Mouse (Mus musculus): ENCODE data around the gene Arl3.

DNA sequence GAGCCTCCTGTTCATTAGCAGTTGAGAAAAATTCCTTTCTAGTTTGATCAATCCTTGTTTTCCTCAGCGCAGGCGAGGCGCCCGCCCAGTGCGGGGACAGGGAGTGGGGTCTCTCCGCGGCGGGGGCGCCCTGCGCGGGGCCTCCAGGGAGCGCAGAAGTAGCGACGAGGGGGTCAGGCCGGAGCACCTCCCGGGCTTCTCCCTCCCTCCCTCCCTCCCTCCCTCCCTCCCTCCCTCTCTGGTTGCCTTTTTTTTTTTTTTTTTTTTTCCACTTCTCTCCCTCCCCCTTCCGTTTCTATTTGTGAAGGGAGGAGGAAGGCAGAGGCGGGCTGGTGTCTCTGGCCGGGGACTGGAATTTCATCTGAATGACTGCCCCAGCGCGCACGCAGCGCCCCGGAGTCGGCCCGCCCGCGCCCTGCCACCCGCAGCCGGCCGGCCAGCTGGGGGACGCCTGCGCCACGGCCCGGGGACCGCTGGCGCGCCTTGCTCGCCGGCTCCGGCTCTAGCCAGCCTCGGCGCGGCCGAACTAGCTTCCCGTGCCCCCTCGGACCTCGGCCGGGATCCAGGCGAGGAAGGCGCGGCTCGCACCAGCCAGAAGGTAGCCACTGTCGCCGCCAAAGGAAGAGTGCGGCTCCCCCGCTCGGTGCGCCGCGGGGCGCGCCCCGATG is 71.5 kb downstream of the Arl3 start, which contains the start of gene Trim8:
- TF ChIP-seq POLR2A (IDR thresholded peaks at IDR 0.05; ENCODE audit: control insufficient read depth, extremely low read depth, insufficient read depth, low read length, poor library complexity) (peak; percentile 12; the same call in 1 of the 2 replicates), CTCF (IDR thresholded peaks at IDR 0.05; ENCODE audit: borderline replicate concordance, control insufficient read depth, extremely low read depth, insufficient read depth, low read length, poor library complexity) (no peak)

All from thymus, adult 2 months (tissue).